Mouse (Mus musculus): ENCODE measurements around the gene Atg14.

Atg14 gene

DNA sequence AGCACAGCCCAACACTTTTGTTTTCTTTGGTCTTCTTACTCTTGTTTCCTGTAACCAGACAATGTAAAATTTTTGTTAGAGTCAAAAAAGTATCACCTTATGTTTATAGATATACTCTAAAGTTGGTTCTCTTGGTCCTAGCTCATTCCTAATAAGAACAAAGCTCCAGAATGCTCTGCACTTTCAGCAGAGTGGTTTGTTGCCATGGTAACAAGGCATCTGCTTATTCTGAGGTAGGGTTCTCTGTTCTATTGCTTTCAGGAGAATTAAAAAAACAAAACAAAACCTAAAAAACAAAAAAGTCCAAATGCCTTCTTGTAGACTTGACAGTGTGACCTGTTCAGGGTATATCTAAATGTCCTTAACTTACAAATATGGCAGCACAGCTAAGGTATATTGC lies 62.4 kb downstream of the Atg14 start:
- no peak for DNase-seq (ENCODE audit: extremely low read depth, low read depth)

DNA sequence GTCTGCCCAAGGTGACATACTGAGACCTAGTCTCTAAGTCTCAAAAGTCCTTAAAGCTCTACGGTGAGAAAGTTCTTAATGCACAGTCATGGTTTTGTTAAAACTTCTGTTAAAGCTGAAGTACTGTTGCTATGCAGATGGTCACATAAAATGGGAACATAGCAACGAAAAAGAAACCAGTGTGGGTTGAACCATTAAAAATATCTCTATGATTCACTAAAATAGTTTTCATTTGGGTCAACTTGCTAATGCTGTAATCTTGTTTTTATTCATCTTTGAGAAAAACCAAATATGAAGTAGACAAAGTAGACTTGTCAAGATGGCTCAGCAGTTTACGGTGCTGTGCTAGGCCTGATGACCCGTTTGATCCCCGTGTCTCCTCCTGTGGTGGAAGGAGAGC lies 63.8 kb downstream of the Atg14 start:
- DNase-seq (ENCODE audit: extremely low read depth, low read depth): no peak

DNA sequence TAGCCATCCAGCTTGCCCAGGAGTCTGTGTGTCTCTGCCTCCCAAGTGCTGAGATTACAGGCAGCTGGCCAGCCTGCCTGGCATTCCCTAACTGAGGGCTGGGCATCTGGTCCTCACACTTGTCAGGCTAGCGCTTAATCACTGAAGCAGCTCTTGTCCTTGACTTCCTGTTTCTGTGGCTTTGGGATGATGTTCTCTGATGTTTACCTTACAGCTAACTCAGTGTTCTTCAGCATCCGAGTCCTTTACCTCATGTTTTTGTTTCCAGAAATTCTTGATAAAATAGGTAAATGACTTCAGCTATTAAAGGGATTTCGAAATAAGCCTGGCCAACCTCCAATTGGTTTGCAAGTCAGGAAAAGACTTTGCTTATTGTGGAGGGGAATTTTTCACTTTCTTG lies 66.4 kb downstream of the Atg14 start:
- DNase-seq (ENCODE audit: extremely low read depth, low read depth): no peak

DNA sequence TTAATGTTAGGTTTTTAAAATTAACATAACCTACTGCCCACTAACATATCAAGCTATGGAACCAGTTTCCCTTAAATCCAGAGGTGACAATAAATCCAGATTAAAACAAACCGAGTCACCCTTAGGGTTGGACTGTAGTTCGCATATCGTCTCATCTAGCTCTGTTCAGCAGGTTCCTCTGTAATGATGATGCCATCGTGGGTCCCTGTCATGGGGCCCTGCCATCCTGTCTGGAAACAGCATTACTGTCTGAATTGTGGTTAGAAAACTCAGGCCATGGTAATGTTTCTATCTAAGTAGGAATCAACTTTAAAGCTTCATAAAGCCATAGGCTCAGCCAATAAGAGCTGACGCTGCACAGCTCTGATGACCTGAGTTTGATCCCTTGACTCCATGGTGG lies 71.8 kb downstream of the Atg14 start:
- no peak for DNase-seq (ENCODE audit: extremely low read depth, low read depth)

DNA sequence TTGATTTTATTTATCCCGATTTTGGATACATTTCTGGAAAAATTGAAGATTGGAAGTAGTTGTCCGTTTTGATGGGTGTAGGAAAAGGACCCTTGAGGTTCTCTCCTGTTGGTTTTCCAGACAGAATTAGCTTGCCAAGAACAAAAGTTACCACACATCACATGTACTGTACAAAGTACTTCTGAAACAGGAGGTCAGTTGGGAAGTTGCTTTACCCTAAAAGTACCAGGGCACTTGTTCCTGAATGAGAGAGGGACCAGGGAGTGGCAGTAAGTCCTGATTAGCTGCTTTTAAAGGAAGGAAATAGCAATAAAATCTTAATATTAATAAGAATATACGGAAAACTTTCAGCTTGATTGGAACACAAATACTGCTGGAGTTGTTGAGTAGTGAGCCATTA lies 73.3 kb downstream of the Atg14 start:
- no peak for DNase-seq (ENCODE audit: extremely low read depth, low read depth)

DNA sequence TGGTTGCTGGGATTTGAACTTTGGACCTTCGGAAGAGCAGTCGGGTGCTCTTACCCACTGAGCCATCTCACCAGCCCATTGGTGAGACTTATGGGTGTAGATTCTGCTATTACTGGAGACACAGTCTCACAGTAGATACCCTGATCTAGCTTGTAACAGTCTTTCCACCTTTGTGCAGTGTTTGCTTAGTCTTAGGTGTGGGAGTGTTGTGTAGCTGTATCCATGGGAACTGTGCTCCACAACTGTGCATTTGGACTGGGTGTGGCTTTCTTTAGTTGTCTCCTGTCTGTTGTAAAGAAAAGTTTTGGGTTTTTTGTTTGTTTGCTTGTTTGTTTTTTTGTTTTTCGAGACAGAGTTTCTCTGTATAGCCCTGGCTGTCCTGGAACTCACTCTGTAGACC lies 74.5 kb downstream of the Atg14 start:
- DNase-seq (ENCODE audit: extremely low read depth, low read depth): no peak

DNA sequence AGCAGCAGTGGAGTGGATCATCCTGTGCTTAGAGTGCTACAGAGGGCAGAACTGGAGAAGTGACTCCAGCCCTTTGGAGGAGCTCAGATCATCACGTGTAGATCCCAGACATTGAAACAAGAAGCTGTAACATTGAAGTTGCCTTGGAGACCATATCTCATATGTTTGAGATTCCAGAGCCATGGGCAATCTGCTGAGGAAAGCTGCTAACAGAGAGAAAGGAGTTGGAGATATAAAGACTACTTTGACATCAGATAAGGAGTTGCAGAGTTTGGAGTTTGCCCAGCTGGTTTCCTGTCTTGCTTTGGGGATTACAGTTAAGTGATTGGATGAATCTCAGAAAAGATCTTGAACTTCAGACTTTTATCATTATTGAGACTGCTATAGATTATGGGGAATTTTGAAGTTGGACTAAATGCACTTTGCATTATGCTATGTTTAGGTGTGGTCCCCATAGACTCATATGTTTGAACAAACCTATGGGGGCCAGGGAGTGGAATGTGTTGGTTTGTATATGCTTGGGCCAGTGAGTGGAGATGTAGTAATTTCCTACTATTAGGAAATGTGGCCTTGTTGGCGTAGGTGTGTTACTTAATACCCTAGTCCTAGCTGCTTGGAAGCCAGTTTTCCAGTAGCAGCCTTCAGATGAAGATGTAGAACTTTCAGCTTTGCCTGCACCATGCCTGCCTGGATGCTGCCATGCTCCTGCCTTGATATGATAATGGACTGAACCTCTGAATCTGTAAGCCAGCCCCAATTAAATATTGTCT lies 76.7 kb downstream of the Atg14 start:
- DNase-seq (ENCODE audit: extremely low read depth, low read depth): no peak
